Mouse (Mus musculus) telencephalon, adult 2 months (tissue): ENCODE measurements around the gene Itga2.
A peak's percentile ranks its signal among the peaks of the same experiment; 100 is the strongest.

Source experiments
- DNase-seq: peaks from one replicate; pipeline ENCODE4 v3.0.0-alpha.2; 2011; ENCODE audit warnings: low read depth, low spot score

Gene Itga2

DNA sequence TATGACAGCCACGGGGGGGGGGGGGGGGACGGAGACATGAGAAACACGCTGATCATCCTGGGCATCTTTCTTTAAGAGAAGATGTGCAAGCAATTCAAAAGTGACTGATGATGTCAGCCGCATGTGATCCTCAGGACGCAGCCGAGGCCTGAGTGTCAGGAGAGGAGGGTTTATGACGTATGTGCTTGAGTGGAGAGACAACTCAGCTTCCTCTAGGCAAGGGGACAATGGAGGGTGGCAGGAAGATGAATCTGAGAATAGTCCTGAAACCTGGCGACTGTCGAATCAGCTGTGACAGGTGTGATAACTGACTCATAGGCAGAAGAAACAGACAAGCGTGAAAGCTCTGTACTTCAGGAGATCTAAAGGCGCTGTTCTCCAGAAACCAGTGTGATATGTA, 53.2 kb downstream of the Itga2 start:
- DNase-seq, result no peak

DNA sequence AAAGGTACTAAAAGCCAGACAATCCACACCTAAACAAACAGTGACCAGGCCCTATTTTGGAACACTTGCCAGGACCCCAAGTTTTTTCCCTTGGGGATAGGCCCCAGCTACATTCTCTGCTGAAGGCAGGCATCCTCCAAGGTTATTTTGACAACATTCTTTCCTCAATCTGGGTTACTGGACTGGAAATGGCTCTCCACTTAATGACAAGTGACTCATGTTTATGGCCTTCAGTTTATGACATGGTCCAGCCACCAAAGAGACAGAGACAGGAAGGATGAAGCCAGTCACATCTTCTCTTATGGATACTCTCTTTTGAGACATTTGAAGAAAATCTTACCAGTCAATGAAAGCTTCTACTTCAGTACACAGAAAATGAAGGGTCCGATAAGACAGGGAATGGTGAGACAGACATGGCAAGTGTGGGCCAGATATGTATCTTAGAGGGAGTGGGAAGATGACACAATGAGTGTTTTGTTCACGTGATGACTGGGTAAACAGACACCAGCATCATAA, 55.8 kb downstream of the Itga2 start:
- DNase-seq, result no peak

DNA sequence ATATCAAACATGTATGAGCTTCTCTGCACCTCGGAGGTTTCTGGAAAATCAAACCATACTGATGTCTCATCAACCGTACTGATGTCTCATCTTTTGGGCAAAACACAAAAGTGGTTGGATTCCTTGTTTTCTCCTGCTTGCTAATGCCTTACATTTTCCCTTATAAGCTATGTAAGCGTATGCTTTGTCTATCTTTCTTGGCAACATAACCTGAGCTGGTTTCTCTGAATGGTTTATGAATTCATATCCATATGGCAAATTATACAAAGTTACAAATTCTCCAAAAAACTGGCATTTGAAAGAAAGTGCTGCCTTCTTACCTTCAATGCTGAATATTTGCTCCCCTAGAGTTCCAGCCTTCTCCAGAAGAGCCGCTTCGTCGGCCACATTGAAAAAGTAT, 57.2 kb downstream of the Itga2 start:
- peak; percentile 33 for DNase-seq

DNA sequence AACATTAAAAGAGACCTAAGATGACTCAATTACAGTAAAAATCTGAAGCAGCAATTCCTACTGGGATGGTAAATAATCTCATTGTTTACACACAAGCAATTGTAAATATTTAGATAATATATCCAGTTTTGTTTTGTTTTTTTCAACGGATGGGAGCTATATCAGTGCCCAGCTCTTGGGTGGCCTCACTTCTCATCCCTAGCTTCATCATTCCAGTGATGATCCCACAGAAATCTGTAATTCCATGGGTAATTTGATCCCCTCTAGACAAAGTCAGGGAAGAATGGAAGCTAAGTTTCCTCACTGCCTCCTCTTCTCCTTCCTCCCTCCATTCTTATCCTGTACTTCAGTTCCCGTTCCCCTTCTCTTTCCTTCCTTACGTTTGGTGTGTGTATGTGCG, 74.4 kb downstream of the Itga2 start:
- DNase-seq, result no peak

DNA sequence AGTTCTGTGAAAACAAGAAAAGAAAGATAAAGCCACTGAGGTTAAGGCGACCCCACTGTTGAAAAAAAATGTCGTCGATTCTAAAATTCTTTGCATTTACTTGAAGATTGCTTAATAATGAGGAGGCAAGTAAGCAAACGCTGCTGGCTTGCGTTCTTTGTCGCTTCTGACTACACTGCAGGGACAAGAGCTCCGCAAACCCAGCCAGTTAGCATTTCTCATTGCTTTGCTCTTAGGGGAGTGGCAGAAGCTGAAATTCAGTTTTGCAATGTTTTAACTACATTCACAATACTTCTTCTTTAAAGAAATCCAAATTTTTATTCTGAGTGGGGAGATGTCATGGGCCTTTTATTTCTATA, 75.7 kb downstream of the Itga2 start:
- no peak for DNase-seq

DNA sequence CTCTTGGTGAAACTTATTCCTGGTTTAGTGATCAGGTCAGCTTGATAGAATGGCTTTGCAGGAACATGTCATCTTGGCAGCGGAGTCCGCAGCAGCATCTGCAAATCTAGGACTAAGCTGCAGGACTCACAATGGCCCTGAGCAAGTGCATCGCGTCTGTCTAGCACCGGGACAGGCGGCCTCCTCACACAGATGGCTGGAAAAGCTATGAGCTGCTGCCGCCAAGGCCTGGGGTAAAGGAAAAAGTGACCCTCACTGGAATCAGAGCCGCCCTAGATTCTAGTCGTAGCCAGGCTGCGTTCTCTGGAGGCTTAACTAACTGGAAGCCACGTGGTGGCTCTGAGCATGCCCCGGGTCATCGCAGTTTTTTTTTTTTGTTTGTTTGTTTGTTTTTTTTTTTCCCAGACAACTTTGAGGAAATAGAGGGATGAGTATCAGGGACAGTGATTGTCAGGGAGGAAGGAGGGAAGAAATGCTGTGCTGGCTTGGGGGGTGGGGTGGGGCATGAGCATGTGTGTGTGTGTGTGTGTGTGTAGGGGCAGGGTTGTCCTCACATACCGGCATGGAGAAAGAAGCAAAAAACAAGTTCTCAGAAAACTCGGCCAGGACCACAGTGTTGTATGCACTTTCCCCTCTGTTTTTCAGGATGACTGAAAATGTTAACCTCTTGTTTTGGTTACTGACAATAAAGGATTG, 76.2 kb downstream of the Itga2 start:
- DNase-seq, result no peak

DNA sequence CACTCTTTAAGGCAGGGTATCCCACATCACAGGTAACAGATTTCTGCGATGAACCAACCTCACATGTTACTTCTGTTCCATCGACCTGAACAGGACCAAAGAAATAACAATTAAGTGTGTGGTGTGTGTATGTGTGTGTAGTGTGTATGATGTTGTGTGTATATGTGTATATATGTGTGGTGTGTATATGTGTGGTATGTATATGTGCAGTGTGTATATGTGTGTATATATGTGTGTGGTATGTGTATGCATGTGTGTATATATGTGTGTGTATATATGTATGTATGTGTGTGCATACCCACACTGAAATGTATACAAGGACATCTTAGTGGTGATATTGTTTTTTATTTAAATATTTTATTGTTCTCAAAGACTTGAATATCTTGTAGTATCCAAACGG, 77.5 kb downstream of the Itga2 start:
- DNase-seq, result no peak

DNA sequence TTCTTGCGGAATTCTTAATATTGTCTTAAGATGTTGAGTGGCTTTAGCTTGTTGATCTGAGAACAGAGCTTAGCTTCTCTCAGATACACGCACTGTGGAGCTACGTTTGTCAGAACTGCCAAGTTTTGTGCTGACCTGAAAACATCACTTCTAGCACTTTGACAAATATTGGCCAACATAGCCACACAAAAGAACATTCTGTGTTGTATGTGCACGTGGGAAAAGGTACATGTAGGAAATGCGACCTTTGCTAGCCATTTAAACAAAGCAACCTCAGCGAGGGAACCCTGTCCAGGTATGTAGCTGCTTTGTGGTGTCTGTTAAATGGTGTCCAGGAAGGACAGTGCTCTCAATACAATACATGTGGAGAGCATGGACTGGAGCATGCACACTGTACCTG, 77.9 kb downstream of the Itga2 start:
- DNase-seq, result no peak

DNA sequence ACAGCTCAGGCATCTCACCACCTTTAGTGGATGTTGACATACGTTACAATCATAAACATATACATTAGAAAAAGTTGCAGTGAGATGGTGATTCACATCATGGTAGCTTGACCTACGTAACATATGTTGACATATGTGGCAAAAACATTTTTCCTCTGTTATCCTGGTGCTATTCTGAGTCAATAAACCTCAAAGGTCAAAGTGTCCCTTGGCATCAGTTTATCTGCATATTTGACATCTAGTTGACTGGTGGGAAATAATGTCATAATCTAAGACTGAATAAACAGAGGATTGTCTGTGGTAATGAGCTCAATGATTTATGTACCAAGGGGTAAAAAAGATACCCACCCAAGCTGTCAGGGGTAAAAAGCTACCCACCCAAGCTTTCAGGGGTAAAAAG, 78.7 kb downstream of the Itga2 start:
- DNase-seq, result no peak

DNA sequence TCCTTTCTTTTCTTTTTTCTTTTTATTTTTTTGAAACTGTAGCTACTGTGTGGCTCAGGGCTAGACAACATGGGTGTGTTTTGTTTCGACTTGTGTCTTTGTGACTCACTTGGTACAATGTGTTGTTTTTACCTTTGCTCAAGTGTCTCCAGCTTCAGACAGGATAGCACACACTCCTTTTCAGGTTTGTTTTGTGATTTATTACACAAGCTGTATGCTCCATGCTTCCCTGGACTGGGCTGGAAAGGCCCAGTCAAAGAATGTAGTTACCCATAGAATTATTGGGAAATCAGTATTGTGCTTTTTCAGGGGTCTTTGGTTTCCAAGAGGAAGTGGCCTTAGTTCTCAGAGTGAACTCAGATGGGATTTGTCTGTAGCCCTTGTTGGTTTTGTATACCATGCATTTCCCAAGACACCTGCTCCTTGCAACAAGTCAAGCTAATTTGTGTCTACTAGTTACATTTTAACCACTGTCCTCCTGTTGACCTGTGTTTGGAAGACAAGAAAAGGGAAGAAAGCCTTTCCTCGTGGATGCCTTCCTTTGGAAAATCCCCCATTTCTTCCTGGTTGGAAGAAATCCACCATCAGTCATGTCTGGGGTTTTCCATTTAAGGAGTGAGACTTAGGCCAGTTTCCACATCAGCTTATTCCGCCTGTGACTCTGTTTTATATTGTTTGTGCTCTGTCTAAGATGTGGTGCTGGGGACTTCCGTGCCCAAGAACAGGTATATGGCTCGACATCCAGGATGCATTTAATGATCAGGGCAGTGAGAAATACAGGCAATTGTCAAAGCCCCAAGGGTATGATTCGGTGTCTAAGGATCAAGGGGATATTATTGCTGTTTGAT, 79.4 kb downstream of the Itga2 start:
- DNase-seq, result no peak

DNA sequence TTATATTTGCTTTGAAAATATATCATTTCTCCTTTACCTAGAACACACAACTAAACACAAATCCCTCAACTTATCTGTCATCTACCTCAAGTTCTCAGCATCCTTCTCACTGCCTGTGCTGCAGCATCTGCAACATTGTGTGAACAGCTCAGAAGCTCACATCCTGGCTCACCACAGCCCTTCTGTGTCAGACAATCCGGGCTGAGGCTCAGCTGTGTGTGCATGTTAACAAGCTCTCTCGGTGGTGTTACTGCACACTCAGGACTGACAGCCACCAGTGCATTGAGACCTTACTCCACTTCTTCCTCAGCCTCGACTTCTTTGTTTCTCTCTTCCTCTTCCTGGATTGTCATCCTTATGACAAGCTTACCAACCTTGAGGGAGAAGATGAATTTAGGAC, 83.0 kb downstream of the Itga2 start:
- no peak for DNase-seq

DNA sequence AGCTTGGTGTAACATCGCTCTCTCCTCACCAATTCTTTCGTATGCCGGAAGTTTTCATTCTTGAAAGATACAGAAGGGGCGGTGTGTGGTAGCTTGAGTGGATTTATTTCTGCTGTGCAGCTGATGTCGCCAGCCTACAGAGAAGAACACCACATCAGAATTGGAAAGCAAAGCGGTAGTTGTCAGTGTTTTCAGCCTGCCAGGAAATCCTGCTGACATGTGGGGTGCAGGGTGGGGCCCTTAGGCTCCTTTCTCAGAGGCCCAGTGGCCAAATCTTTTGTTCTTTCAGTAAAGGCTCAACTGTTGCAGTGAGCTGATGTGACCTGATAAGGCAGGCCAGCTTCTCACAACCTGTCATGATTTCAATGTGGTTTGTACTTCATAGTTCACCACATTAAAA, 86.1 kb downstream of the Itga2 start:
- DNase-seq, result no peak

DNA sequence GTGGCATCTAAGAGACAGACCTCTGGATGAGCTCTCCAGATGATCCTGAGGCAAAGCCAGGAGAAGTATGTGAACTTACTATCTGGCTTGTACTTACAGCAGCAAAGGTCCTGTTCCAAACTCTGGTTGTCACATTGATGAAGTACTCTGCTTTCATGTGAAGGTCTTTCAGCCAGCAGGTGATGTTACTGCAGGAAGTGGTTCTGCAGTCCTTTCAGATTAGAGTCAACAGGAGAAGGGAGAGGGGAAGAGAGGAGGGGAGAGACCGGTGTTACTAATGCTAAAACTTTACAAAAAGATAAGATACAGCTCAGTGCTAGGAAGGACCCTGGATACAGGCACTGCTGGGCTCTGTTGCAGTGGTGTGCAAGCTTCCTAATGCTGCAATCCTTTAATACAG, 88.6 kb downstream of the Itga2 start:
- no peak for DNase-seq

DNA sequence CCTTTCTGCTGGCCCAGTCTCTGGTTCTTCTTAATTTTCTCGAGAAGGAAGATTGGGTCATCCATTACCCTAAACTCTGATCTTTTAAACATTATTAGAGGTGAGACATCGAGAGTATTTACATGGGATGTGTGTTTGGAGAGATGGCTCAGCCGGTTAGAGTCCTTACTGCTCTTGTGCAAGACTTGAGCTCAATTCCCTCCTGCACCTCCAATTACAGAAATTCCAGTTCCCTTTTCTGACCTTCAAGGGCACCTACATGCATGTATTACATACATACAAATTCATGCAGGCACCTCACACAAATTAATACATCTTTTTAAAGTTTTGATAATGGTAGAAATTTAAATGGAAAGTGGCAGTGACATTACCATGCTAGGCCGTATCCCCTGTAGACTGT, 91.4 kb downstream of the Itga2 start:
- no peak for DNase-seq

DNA sequence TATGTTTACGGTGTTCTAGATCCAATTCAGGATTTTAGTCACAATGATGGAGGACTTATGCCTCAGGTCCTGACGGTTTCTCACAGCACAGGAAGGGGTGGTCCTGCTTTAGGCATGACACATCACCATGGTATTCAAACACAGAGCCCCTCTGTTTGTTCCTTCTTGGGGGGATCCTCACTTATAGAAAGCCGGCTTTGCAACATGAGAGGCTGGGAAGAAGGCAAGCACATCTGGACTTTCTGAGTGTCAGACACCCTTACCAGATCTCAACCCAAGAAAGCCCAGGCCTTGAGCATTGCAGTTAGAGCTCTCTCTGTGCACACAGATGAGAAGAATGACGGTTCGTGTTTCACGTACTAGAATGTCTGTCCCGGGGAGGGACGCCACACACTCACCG, 92.8 kb downstream of the Itga2 start:
- no peak for DNase-seq

DNA sequence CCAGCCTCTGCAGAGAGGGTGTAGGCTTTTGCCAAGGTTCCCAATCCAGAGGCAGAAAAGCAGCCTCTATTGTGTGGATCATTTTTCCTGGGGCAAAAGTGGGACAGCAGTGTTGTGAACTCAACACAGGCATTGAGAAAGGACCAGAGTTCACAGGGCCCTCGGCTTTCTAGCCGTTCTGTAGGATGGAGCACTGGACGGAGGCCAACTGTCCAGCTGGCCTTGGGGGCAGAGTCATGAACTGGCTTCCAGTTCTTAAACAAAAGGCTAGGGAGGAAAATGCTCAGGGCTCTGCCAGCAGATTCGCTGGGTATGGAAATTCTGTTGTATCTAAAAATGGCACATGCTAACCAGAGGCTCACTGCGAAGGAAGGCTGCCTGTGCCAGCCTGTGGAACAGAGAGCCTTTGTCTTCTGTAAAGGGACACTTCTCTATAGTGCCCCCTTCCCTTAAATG, 93.3 kb downstream of the Itga2 start:
- DNase-seq, result peak; percentile 72

DNA sequence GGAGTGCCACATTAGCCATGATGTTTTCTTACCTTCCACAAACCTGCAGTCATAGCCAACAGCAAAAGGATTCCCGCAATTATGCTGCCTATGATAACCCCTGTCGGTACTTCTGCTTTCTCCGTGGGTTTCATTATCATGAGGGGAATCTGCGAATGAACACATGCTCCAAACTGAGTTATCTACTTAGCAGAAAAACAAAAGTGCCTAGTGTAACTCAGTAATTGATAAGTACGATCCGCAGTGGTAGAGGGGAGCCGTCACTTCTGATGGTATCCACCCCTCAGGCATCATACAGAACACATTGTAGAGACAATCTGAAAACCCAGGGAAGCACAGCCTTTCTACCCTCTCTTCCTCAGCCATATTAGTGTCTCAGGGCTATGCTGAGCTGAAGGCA, 94.8 kb downstream of the Itga2 start:
- no peak for DNase-seq

DNA sequence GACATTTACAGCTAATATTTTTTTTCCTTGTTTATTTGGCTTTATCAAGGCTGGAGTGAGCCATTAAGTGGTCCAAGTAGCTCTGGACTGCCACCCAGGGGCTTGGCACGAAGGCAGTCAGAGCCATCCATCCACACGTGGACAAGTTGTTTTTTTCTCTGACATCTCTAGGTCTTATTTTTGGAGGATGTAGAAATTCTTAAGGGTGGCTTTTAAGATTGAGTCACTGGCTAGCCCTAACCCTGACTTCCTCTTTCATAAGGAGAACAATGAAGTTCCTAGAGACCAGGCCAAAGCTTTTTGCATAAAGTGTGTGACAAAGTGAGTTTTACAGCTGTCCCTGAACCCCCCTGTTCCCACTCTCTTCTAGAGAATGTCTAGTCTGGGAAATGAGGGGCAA, 97.3 kb downstream of the Itga2 start:
- DNase-seq, result no peak

DNA sequence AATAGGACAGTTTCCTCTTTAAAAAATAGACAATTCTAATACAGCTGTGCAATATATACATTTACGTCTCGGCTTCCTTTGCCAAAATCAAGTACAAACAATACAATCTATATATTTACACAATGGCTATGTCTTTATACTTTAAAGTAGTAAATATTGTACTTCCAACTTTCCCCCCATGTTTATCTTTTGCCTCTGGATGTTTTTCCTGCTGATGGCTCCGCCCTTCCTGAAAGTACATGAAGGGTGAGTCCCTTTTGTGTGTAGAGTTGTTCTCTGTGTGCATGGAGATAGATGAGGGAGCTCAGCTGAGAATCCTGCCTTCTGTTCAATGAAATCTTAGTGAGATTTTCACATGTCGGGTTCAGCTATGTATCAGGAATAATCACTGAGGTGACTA, 98.5 kb downstream of the Itga2 start:
- DNase-seq, result no peak

DNA sequence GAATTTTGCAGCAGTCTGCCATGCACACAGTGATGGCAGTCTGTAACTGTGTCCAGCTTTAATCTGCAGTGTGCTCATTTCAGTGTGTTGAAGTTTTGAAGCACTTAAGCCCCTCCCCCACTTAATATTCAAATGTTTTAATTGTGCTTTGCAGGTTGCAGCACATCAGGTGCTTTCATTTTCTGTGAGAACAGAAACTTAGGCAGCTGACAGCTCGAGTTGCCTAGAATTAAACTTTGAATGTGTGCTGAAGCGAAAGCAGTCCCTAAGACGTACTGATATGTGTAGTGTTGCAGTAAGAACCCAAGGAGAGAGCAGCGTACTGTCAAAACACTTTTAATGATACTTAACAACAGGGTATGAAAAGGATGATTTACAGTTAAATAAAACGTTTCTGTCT, 99.1 kb downstream of the Itga2 start:
- no peak for DNase-seq

DNA sequence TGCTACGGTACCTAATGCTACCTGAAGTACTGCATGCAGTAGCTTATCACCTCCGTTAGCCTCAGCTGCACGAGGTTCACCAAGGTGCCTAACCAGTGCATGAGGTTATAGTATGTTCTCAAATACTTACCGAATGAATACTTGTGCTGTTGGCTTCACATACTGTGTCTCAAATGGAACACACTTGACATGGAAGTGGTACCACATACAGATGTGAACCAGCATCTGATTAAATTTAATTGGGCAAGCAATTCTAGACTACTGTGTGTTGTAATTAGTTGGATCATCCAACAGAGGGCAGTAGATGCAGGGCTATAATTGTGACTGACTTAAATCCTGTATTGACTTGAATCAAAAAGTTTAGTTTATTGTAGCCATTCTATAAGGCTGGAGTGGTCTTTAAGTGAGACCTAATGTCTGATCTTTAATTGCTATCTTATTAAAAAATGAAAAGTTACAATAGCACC, 100.5 kb downstream of the Itga2 start:
- DNase-seq, result no peak

DNA sequence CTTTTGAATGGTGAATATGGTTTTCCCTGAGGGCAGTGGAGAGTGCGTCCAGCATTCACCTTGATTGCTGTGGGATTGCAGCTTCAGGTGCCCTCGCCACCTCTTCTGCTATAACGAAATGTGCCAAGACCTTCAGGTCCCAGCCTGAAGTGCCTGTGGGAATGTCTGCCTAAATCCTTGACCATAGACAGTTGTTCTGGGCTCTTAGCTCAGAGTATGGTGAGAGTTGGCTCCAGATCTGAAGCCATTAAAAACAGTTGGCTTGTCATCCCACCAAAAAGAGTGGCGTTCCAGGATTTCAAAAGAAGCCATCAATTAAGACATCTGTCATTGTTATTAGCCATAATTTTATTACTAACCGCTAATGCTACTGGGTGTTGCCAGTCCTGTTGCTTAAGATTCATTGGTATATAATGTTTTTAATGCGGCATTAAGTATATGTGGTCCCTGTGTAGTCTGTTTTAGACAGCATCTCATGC, 106.5 kb downstream of the Itga2 start:
- DNase-seq, result no peak

DNA sequence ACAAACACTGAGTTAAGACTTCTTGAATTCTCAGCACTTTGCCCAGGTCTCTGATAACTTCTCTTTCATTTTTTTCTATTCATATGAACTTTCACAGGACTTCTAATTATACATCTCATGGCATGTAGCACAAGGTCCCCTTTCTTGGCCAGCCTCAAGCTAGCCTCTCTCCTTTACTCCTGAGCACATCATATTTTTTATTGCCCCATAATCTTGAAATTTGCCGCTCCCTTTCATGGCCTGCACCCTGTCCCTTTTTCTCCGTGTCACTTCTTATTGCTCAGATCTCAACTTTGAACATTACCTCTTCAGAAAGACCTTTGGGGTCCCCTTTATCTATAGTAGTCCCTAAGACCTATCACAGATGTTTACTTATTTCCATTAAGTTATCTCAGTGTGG, 109.0 kb downstream of the Itga2 start:
- DNase-seq, result no peak
